Mouse (Mus musculus) testis, adult 2 months (tissue): ENCODE measurements around the gene Gse1.

ENCODE experiments used
- CTCF ChIP-seq: fragments of 200-500 bp; IDR thresholded peaks from 2 replicates; pipeline ENCODE4 v1.5.1; 2012; ENCODE audit warnings: low read depth, mild to moderate bottlenecking, inconsistent platforms, low read length, moderate library complexity; ENCODE audit not compliant: control insufficient read depth, insufficient read depth, insufficient replicate concordance
- POLR2A ChIP-seq: fragments of 200-500 bp; IDR thresholded peaks from 2 replicates; pipeline ENCODE4 v1.6.1; 2012; ENCODE audit warnings: low read depth, mild to moderate bottlenecking, inconsistent platforms, low read length, moderate library complexity; ENCODE audit not compliant: control insufficient read depth

GRCm38 (mm10) chr8:120212596-120212995 is 15.7 kb upstream of the Gse1 start:
- no peak for TF ChIP-seq CTCF
- no peak for TF ChIP-seq POLR2A
